Mouse (Mus musculus) urinary bladder, postnatal 4 days (tissue): ENCODE data around the gene Dbt.

ENCODE experiments used
- DNase-seq, 2 experiments: peaks; one replicate each; pipeline ENCODE4 v3.0.0; 2021 to 2022; ENCODE audit warnings: low spot score in 2 of 2

Gene Dbt

DNA sequence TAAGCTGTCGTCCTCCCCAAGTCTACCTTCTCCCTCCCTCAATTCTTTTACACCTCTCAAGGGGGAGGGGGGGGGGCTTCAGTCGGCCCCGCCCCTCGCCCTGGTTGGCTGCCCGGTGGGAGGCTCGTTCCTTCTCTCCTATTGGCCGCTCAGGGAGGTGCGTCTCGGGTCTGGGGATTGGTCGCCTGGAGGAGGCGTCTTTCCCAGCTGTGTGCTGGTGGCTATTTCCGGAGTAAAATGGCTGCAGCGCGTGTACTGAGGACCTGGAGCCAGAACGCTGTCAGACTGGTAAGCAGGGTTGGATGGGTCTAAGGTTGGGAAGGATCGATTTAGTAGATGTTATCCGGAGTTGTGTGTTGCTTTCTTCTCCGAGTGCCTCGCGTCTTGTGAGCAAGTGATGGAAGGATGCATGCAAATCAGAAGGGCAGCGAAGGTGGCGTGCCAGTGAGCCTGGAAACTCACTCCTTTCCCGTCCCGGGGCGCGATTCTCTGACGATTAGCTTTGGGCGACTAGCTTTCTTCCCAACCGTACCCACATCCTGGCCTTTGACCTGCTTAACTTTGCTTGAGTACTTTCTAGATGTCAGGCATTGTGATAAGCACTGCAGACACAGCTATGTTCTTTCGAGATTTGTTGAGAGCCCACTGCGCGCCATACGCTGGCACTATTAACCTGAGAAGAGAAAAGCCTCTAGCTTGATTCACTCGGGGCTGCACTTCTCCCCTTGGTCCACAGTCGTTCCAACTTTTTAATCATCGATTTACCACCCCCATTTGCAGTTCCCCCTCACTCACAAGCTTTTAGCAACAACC, at the start of gene Dbt:
TSS of gene Dbt (plus strand) at position 167 of the 813 bp plus-strand sequence.
- peak; percentile 78 to 89 for DNase-seq

DNA sequence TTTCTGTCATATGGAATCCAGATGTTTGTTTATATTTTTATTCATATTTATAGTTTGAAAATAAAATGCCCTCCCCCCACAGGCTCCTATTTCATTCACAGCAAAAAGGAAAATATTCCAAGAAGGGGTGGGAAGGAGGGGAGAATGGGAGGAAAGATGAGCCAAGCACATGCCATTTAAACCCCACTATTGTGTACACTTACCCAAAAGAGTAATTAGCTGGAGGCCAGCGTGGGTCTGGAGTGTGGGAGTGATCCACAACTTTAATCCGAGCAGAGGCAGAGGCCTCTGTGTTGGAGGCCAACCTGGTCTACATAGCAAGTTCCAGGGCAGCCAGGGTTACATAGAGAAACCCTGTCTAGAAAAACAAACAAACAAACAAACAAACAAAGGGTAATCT, 48.6 kb upstream of the Dbt start:
- no peak for DNase-seq

DNA sequence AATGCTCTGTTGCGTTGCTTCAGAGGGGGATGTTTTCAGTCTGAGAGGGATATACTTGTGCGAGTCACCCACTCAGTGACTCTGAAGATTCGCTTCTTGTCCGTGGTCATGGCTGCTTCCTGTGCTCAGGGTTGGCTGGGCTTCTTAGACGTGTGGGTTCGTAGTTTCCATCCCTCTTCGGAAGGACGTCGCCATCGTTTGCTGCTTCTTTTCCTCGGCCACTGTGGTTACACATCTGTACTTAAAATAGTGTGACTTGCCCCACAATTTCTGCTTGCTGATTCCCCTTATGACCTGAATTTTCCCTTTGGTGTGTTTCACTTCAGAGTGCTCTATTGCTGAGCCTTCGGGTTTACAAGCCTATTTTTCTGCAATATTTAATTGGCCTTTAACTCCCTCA, 47.2 kb upstream of the Dbt start:
- no peak for DNase-seq

- no peak for DNase-seq
Observed at GRCm38 (mm10) chr3:116474602-116475001, 38.3 kb upstream of the Dbt start.

DNA sequence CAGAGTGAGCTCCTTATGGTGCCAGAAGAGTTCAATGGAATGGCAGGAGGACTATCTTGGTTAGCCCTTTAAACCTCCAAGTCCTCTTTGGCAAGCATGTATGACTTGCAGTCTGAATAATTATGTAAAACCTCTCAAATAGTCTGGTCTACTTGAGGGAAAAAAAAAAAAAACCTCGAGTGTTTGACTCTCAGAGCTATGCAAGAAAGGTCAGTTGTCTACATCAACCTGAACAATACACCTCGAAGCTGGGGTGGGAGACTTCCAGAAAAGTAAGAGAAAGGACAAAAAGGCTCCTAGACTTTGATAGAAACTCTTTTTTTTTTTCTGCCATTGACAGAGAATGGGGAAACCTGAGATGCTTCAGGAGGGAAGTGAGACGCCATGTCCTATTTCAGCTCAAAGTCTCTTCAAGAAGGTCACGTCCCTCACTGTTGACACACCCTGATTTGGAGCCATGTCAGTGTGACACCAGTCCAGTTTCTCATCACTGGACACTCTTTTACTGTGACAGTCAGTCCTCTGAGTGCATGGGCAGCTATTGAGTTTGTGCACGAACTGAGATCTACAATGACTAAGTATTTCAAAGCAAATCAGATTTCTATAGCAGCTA, 36.1 kb upstream of the Dbt start:
- DNase-seq, result no peak

DNA sequence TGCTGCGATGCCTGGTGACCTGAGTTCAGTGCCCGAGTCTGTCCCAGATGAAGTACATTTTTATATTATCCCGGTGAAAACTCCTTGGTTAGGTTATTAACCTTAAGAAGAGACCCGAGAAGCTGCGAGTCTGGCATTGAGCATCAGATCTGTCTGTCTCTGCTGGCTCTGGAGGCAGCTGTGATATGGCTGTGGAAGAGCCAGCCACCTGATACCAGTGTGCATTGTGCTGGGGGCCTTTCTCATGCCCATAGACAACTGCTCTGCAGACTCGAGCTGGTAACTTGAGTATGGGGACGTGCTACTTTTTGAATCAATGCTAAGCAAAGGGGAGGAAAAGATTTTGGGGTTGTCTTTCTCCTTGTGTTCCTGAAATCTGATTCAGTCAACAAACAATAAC, 35.5 kb upstream of the Dbt start:
- DNase-seq, result no peak

DNA sequence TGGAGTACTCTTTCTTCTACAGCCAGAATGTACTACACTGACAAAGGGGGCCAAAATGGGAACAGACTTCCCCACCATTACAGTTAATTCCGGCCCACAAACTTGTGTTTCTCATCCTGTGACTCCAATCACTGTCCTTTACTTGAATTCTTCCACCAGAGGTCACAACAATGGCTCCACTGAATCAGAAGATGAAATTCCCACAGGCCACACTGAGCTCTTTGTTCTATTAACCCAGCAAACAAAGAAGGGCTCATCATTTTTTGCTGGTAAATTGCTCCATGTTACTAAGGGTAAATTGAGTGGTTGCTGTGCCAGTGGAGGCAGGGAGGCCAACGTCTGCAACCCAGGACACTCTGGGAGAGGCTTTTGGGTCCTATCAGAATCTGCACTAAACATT, 32.8 kb upstream of the Dbt start:
- DNase-seq, result no peak

DNA sequence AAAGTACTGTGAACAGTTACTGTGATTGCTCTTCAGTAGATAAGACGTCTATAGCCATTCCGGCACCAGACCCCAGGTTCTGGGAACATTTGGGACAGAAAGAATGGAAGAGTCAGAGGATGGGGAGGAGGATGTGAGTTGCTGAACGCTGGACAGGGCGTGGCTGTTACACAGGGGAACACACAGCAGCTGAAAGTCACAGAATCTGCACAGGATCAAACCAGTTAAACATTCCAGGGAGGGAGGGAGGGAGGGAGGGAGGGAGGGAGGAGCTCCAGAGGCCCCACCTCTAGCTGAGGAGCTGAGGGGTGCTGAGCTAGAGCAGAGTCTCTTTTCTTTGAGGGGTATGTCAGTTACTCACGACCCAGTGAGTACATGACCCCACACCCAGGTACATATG, 31.9 kb upstream of the Dbt start:
- no peak for DNase-seq

GRCm38 (mm10) chr3:116482724-116483123, 30.1 kb upstream of the Dbt start:
- no peak for DNase-seq

DNA sequence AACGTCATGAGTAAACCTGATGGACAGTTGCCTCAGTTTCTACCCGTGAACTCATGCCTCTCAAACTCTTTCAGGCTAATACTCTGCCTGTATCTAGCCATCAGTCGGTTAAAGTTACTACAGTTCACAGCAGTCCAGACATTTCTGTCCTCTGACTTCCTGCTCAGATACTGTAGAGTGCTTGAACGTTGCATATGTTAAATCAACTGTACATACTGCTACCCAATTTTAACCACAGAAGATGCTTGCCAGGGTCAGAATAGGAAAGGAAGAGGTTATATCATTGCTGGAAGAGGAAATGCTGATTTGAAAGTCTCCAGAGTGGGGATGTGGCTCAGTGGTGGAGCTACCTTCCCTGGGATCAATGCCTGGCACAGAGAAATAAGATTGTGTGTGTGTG, 29.6 kb upstream of the Dbt start:
- no peak for DNase-seq

GRCm38 (mm10) chr3:116490920-116491319, 21.9 kb upstream of the Dbt start:
- no peak for DNase-seq

DNA sequence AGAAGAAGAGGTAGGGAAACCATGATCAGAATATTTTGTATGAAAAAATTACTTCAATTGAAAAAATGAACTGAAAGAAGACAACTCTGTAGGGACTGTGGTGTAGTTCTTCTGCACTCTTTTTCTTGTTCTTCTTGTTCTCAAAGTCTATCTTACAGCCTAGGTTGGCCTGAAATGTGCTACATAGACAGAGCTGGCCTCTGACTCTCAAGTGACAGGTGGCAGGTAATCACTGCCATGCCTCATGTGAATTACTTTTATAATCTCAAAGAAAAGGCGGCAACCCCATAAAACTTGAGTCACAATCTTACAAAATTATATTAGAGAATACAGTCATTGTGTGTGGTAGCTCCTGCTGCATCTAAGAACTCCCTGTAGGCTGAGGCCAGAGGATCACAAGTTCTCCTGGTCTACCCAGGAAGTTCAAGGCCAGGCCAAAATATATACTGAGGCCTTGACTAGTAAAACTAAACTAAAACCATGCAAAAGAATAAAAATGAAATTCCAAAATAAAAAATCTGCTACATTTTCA, 20.9 kb upstream of the Dbt start:
- DNase-seq, result no peak

DNA sequence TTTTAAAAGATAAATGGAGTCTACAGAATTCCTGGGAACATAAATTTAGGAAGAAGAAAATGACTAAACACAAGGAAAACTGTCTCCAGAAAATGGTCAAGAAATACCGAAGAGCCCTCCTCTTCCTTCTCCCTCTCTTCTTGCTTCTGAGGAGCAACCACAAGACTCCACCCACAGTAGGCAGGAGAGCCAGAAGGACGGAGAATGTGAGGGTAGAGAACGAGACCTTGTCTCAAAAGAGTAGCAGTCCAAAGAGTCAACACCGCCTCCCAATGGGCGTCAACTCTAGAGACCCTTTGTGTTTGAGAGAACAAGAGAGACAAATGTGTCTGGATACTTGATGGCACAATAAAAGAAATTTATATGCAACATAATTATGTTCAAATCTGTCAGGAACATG, 19.2 kb upstream of the Dbt start:
- no peak for DNase-seq

- no peak for DNase-seq
Observed at GRCm38 (mm10) chr3:116495671-116496070, 17.2 kb upstream of the Dbt start.

DNA sequence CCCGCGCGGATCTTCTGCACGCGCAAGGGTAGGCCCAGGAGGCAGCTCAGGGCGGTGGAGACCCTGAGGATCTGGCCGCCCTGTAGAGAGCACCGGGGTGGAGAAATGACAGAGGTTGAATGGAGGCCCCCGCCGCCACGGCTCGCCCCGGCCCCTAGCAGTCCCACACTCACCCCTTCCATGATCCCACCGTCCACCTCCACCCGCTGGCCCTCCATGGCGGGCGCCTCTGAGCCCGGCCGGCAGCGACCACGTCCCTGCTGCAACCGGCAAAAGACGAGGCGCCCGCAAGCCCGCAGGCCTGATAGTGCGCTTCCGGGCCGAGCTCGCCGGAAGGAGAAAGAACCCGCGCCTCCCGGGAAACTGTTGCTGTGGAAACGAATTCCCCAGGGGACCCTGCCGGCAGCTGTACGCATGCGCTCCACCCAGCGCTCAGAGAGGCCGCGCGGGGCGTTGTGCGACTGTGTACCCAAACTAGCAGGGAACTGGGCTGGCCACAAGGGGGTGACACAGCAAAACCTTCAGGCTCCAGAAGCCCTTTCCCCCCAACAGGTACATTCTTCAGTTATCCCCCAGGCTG, 5.0 kb upstream of the Dbt start, which contains the start of gene Rtca:
TSS of gene Rtca (minus strand) at position 437 of the 580 bp plus-strand sequence.
- peak; percentile 97 to 99 for DNase-seq

- no peak for DNase-seq
Observed at GRCm38 (mm10) chr3:116512151-116512903, 543 bp upstream of the Dbt start.

GRCm38 (mm10) chr3:116520141-116520761, 7.4 kb downstream of the Dbt start:
- no peak for DNase-seq

GRCm38 (mm10) chr3:116529741-116530140, 16.9 kb downstream of the Dbt start:
- DNase-seq, result peak in 1 of 2 experiments; percentile 25

DNA sequence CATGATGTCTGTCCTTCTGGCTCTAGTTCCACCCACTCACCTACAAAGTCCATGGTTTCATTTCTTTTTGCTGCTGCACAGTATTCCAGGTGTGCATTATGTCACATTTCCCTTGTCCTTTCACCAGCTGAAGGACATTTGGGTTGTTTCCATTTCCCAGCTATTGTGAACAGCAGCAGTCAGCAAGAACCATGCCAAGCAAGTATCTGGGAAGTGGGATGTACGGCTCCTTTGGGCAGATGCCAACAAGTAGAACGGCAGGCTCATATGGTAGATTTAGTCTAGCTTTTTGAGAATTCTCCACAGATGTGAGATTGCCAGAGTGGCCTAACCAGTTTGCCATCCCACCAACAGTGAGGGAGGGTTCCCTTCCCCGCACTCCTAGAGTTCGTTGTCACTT, 18.0 kb downstream of the Dbt start:
- peak in 1 of 2 experiments; percentile 30 for DNase-seq

DNA sequence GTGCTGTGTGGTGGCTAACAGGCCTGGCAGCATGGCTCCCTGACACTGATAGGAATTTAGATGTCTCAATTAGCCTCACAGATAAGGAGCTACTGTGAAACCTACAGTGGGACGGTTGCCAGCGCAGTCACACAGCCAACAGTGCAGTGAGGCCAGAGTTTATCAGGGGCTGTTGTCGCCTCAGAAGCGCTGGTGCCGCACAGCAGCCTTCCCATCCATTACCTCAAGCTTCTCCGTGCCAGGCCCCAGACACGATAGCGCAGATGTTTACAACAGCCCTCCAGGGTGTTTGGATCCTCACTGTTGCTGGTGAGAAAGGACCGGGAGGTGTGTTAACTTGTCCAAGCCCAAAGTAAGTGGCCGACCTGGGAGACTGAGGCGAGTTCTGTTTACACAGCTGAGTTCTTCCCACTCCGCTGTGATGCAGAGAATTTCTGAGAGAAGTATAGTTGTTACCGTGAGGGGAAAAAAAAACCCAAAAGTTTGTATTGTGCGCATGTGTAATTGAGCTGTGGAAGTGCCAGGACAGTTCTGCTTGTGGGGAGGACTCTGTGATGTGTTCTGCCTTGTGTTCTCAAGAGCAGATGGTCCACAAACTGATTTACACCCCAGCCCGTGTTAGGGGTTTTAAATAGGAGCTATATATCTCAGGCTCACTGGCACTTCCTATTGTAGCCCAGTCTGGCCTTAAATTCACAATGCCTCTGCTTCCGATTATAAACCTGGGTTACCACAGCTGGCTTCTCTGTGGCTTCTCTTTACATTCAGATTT, 23.7 kb downstream of the Dbt start:
- no peak for DNase-seq

DNA sequence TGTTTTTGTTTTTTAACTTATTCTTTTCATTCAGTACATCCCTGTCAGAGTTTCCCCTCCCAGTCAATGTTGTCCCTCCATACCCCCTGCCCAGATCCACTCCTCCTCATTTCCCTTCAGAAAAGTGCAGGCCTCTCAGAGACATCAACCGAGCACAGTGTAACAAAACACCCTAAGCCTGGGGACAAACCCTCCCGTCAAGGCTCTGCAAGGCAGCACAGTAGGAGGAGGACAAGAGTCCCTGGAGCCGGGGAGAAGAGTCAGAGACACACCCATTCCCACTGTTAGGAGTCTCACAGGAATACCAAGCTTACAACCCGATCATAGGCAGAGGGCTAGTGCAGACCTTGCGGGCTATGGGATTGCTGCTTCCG, 24.3 kb downstream of the Dbt start:
- no peak for DNase-seq
